Mouse (Mus musculus): ENCODE results near the gene Ccr6. TPM values are rescaled to one million over a fixed set of nuclear protein-coding genes. Genes with fewer than 3 reads are reported as not detected.
"Not testable (repeated sequence)": the region's sequence is repeated elsewhere in the genome, so short reads cannot be mapped to it uniquely, and the experiment has no call there.

Ccr6 gene
- polyA plus RNA-seq, 1 experiment, result 0.42 TPM

DNA sequence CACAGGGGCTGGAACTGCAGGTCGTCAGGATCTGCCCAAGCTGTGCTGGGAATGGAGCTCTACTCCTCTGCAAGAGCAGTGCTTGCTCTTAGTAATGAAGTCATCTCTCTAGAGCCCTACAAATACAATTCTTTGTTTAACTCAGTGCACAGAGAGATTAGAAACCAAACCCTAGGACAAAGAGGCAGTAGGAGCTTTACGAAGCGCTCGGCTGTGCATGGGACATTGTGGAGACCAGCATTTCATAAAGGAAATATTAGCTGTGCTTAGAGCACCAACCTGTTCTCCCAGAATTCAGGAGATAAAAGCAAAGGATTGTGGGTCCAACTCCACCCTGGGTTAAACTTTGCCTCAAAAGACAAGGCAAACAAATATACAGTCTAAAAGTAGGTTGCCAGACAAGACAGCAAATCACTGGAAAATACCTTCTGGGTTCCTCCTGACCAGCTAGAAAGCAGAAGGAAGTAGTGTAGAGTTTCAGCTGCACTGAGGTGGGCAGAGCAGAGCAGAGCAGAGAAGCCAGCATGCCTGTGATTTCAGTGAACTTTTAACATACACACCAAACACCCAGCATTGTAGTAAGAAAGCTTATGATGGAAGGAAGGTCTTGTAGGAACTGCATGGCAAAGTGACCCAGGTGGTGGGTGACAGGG is 10.4 kb downstream of the Ccr6 start:
- H3K4me3 ChIP-seq (ENCODE audit: insufficient read depth, low read length), result no peak overlapping the region
- no peak for TF ChIP-seq CTCF (IDR thresholded peaks at IDR 0.05; ENCODE audit: extremely low read depth, insufficient read depth, low read length)
- TF ChIP-seq POLR2A (IDR thresholded peaks at IDR 0.05; ENCODE audit: extremely low read depth, insufficient read depth, low read length), result no peak
- H3K27ac ChIP-seq (ENCODE audit: insufficient read depth, low read length), result no peak overlapping the region
- no peaks in the 10 kb centered on the region for H3K4me1 ChIP-seq (ENCODE audit: control insufficient read depth, insufficient read depth, low read length)

DNA sequence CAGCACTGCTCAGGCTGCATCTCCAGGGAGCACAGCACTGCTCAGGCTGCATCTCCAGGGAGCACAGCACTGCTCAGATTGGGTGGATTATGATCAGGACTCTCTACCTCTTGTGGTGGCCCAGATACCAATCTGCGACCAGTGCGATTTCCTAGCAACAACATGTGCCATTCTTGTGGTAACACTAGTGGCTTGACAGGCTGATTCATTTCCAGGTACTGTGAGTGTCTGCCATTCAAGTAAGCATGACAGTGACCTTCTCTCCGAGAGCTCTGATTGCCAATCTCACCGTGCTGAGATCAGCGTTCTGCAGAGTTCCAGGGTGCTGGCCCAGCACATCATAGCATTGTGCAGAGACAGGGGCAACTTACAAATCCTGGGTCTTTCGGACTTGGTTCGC is 15.9 kb downstream of the Ccr6 start:
- no peak overlapping the region for H3K4me3 ChIP-seq (ENCODE audit: insufficient read depth, low read length)
- no peak overlapping the region for H3K27ac ChIP-seq (ENCODE audit: insufficient read depth, low read length)
- TF ChIP-seq CTCF (IDR thresholded peaks at IDR 0.05; ENCODE audit: extremely low read depth, insufficient read depth, low read length), result no peak
- TF ChIP-seq POLR2A (IDR thresholded peaks at IDR 0.05; ENCODE audit: extremely low read depth, insufficient read depth, low read length), result no peak
- no peaks in the 10 kb centered on the region for H3K4me1 ChIP-seq (ENCODE audit: control insufficient read depth, insufficient read depth, low read length)

DNA sequence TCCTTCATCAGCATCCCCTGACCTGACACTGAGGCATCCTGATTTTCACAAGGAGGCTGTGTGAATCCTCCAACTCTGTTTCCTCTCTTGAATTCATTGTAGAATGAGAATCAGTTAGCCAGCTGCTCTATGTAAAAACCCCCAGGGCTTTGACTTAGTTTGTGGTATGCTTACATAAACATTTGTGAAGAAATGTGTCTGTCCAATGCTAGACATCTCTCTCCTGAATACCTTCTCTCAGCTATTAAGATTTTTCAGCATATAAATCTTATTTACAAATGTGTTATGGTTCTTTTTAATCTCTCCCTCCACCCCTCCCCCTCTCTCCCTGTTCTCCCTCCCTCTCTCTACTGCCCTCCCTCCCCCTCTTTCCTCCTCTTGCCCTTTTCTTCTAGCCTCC is 18.4 kb downstream of the Ccr6 start:
- no peaks in the 10 kb centered on the region for H3K4me1 ChIP-seq (ENCODE audit: control insufficient read depth, insufficient read depth, low read length)
- TF ChIP-seq POLR2A (IDR thresholded peaks at IDR 0.05; ENCODE audit: extremely low read depth, insufficient read depth, low read length), result no peak
- no peak for TF ChIP-seq CTCF (IDR thresholded peaks at IDR 0.05; ENCODE audit: extremely low read depth, insufficient read depth, low read length)
- H3K4me3 ChIP-seq (ENCODE audit: insufficient read depth, low read length), result no peak overlapping the region
- no peak overlapping the region for H3K27ac ChIP-seq (ENCODE audit: insufficient read depth, low read length)

DNA sequence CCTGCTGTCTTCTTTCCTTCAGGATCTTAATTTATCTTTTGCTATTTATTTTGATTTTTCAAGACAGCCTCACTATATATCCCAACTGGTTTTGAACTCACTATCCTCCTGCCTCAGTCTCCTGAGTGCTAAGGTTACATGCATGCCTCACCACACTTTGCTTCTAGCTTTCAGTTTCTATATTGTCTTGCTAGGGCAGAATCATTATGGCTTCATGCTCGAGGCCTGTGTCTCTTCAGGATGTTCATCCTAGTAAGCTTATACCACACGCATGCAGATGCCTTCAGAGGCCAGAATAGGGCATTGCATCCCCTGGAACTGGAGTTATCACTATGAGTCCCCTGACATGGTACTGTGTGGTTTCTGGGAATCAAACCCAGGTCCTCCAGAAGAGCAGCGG is 19.1 kb downstream of the Ccr6 start:
- Histone ChIP-seq H3K4me3 (ENCODE audit: insufficient read depth, low read length) (no peak overlapping the region), H3K4me1 (ENCODE audit: control insufficient read depth, insufficient read depth, low read length) (no peaks in the 10 kb centered on the region), H3K27ac (ENCODE audit: insufficient read depth, low read length) (no peak overlapping the region)
- TF ChIP-seq POLR2A (IDR thresholded peaks at IDR 0.05; ENCODE audit: extremely low read depth, insufficient read depth, low read length), result no peak
- TF ChIP-seq CTCF (IDR thresholded peaks at IDR 0.05; ENCODE audit: extremely low read depth, insufficient read depth, low read length), result no peak

DNA sequence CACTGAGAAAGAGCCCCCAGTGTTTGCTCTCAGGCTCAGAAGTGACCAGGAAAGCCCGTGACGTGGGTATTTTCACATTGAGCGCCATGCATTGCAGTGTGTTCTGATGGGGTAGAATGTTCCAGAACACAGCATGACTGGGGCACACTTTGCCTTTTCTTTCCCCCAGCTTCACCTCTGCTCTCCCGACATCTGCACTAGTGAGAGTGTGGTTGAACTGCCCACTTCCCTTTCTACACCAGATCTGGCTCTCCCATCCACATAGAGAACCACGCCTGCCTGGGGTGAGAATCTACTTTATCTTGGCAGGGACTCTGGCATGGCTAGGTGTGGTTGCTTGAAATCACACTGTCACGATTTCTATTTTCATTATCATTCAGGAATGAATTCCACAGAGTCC is 19.7 kb downstream of the Ccr6 start:
- Histone ChIP-seq H3K4me1 (ENCODE audit: control insufficient read depth, insufficient read depth, low read length) (no peaks in the 10 kb centered on the region), H3K4me3 (ENCODE audit: insufficient read depth, low read length) (no peak overlapping the region), H3K27ac (ENCODE audit: insufficient read depth, low read length) (no peak overlapping the region)
- no peak for TF ChIP-seq POLR2A (IDR thresholded peaks at IDR 0.05; ENCODE audit: extremely low read depth, insufficient read depth, low read length)
- no peak for TF ChIP-seq CTCF (IDR thresholded peaks at IDR 0.05; ENCODE audit: extremely low read depth, insufficient read depth, low read length)

DNA sequence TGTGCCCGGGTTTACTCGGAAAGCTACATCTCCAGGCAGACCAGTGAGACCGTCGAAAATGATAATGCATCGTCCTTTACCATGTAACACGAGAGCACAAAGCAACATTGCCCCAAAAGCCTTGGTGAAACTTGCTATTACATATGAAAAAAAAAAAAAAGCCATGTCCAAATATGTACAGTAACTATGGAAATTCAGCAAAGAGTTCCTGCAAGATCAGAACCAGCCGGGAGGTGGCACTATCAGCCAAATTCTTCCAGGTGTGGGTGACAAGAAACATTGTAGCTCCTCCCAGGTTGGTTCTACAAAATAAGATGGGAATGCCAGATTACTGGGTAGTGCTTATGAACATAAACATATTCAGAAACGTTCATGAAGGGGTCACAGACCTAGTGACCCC is 21.1 kb downstream of the Ccr6 start:
- H3K4me1 ChIP-seq (ENCODE audit: control insufficient read depth, insufficient read depth, low read length), result no peaks in the 10 kb centered on the region
- TF ChIP-seq POLR2A (IDR thresholded peaks at IDR 0.05; ENCODE audit: extremely low read depth, insufficient read depth, low read length) (no peak), CTCF (IDR thresholded peaks at IDR 0.05; ENCODE audit: extremely low read depth, insufficient read depth, low read length) (peak; percentile 22; the same call in 1 of the 2 replicates)
- no peak overlapping the region for H3K27ac ChIP-seq (ENCODE audit: insufficient read depth, low read length)
- H3K4me3 ChIP-seq (ENCODE audit: insufficient read depth, low read length), result no peak overlapping the region

DNA sequence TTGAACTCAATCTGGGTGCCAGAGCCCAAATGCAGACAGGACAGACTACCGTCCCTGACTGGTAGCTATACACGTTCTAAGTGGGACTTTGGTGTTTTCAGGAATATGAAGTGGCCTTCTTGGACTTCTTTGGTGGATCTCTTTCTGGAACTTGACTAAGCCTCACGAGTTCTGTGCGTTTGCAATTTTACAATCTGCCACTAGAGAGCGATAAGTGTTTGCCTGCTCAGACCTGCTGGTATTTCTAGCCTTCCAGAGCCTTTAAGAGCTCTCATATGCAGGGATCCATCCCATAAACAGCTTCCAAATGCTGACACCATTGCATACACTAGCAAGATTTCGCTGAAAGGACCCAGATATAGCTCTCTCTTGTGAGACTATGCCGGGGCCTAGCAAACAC is 28.8 kb downstream of the Ccr6 start:
- peak; percentile 84 for TF ChIP-seq CTCF (IDR thresholded peaks at IDR 0.05; ENCODE audit: extremely low read depth, insufficient read depth, low read length)
- not testable (repeated sequence) for H3K4me1 ChIP-seq (ENCODE audit: control insufficient read depth, insufficient read depth, low read length); H3K4me3 ChIP-seq (ENCODE audit: insufficient read depth, low read length); H3K27ac ChIP-seq (ENCODE audit: insufficient read depth, low read length)

DNA sequence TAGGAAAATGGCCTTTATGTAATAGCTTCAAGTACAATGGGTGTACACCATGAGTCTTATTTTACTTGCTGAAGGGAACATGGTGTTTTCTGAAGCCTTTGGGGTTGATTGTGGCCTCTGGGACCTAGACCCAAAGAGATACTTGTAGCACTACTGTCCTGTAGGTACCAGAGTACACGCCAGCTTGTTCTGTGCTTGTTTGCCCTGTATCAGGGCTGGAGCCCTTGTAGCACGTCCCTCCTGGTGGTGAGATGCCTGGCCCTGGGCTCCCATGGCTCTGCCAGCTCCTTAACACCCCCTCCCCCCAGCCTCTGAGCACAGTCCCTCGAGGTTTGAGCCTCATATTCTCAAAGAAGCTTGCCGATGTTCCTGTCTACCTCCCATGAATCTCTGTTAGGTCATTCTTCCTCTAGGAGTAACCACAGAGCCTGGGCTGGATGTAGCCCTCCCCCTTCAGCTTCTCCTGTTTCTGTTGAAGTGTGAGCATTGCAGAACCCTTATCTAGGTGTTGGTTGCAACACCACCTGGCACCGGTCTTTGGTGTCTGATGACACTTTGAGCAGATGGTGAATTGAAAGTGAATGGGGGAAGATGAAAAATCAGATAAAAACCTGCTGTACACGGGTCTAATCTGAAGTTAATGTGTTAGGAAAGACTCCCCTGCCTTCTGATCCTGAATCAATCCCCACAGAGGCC is 36.4 kb downstream of the Ccr6 start:
- Histone ChIP-seq H3K27ac (ENCODE audit: insufficient read depth, low read length) (no peak overlapping the region), H3K4me1 (ENCODE audit: control insufficient read depth, insufficient read depth, low read length) (no peaks in the 10 kb centered on the region), H3K4me3 (ENCODE audit: insufficient read depth, low read length) (no peak overlapping the region)
- TF ChIP-seq POLR2A (IDR thresholded peaks at IDR 0.05; ENCODE audit: extremely low read depth, insufficient read depth, low read length), result no peak
- TF ChIP-seq CTCF (IDR thresholded peaks at IDR 0.05; ENCODE audit: extremely low read depth, insufficient read depth, low read length), result no peak

DNA sequence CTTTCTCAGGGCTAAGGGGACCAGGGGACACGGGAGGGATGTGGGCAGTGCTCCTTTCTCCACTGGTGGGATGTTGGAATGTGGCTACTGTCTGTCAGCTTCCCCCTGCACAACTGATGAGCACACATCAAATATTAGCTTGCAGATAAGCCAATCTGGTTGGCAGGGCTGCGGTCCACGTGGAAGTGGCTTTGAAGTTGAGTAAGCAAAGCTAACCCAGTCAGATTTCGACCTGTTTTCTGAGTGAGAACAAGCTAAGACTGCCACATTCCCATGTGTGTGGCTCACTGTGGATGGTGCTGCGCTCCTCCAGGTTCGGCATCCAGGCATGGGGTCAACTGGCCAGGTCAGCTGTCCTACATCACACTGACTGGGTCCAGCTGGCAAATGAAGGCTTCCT is 37.1 kb downstream of the Ccr6 start:
- TF ChIP-seq POLR2A (IDR thresholded peaks at IDR 0.05; ENCODE audit: extremely low read depth, insufficient read depth, low read length) (no peak), CTCF (IDR thresholded peaks at IDR 0.05; ENCODE audit: extremely low read depth, insufficient read depth, low read length) (no peak)
- Histone ChIP-seq H3K27ac (ENCODE audit: insufficient read depth, low read length) (no peak overlapping the region), H3K4me1 (ENCODE audit: control insufficient read depth, insufficient read depth, low read length) (no peaks in the 10 kb centered on the region), H3K4me3 (ENCODE audit: insufficient read depth, low read length) (no peak overlapping the region)

DNA sequence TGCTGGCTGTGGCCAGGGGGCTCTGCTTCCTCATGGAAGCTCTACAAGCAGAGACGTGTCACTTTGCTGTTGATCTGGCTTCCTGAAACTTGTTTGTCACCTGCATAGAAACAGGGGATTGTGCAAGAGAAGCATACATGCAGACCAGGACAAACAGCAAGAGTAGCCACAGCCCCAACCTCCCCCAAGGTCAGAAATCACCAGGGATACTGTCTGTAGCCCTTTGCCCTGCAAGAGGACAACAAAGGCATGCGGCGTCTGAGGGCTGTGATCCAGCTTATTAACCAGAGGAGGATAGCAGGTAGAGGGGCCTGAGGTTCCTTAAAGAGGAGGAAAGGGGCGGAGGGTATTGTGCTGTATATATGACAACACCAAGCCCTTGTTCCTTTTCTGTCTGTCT is 40.2 kb downstream of the Ccr6 start:
- no peak overlapping the region for H3K4me3 ChIP-seq (ENCODE audit: insufficient read depth, low read length)
- TF ChIP-seq POLR2A (IDR thresholded peaks at IDR 0.05; ENCODE audit: extremely low read depth, insufficient read depth, low read length) (no peak), CTCF (IDR thresholded peaks at IDR 0.05; ENCODE audit: extremely low read depth, insufficient read depth, low read length) (no peak)
- no peaks in the 10 kb centered on the region for H3K4me1 ChIP-seq (ENCODE audit: control insufficient read depth, insufficient read depth, low read length)
- H3K27ac ChIP-seq (ENCODE audit: insufficient read depth, low read length), result no peak overlapping the region

All from cortical plate, adult 2 months (tissue).